Comparison of ENCODE assay signal across 8 mouse cellular contexts in the genomic region with DNA sequence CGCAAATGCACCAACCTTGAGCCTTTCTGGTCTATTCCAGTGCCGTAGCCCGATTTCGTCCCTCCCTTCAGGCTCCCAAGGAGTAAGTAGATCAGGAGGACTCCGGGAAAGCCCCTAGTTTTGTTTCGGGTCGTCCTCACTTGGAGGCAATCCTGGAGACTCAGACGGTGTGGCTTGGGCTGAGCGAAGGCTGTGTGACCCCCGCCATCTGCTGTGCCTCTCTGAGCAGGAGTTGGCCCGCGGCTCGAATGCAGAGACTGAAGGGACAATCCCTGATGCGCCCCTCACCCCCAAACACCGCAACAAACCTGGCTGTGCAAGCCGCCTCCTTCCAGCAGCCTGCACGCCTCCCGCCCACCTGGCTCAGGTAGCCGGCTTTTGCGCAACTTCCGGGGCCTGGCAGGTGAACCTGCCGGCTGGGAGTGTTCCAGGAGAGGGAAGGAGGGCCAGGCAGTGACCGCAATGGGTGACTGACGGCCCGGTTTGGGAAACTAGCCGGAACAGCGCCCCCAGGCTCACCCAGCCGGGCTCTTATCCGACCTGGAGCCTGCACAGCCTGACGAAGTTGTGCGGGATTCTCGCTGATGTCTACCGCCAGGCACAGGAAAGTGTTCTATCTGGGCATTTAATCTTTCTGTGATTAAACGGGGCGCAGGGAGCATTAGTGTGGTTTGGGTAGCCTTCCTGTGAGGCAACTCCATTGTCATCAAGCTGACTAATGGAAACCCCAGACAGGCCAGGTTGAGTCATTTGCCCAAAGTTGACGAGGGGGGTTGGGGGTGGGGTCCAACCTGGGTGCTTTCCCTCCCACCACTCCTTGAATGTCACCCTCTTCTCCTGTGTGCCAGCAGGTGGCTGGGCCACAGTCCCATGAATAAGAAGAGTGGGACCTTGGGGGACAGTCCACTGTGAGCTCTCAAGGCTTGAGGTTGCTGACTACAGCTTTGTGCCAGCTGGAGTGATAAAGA. TPM values are rescaled to one million over a fixed set of nuclear protein-coding genes. Genes with fewer than 3 reads are reported as not detected.
A peak's percentile ranks its signal among the peaks of the same experiment; 100 is the strongest.
DNase-seq lines count a peak whose midpoint lies in the region; ATAC-seq and TF ChIP-seq lines count a peak whose summit lies in the region.

No protein-coding gene starts in this region.

- peak overlapping the region; percentile 54 for H3K4me3 ChIP-seq in bone marrow macrophage, adult 2 months (ENCODE audit: insufficient read depth, low read length)
- H3K4me3 ChIP-seq in heart, postnatal 0 days (ENCODE audit: low read depth, low read length): peak overlapping the region; percentile 35
- no peak overlapping the region for H3K4me3 ChIP-seq in limb, embryonic 11.5 days (ENCODE audit: low read depth, low read length)
- H3K4me3 ChIP-seq in midbrain, embryonic 13.5 days (replicated peaks): peak overlapping the region; percentile 39

- no peaks in the 10 kb centered on the region for H3K9me3 ChIP-seq in heart, postnatal 0 days (replicated peaks; ENCODE audit: control insufficient read depth, low read length)
- H3K9me3 ChIP-seq in limb, embryonic 11.5 days (ENCODE audit: control insufficient read depth, low read length): no peaks in the 10 kb centered on the region
- no peaks in the 10 kb centered on the region for H3K9me3 ChIP-seq in midbrain, embryonic 13.5 days

- no peak for TF ChIP-seq POLR2A in bone marrow macrophage, adult 2 months (IDR thresholded peaks at IDR 0.05; ENCODE audit: borderline replicate concordance, low read depth, low read length)

- no peak for TF ChIP-seq EP300 in heart, postnatal 0 days (IDR thresholded peaks at IDR 0.05; ENCODE audit: low read depth)

- no peak for ATAC-seq in heart, postnatal 0 days (ENCODE audit: insufficient read depth, low read depth)
- ATAC-seq in limb, embryonic 11.5 days (ENCODE audit: insufficient number of reproducible peaks, low FRiP score, low TSS enrichment, low read depth): no peak
- peak; percentile 5; the same call in 1 of the 2 replicates for ATAC-seq in midbrain, embryonic 13.5 days

- peak; percentile 95 for DNase-seq in heart, adult 11 months
- no peak for DNase-seq in heart, postnatal 14 days
- no peak for DNase-seq in heart, postnatal 0 days (ENCODE audit: low spot score)
- no peak for DNase-seq in limb, embryonic 11.5 days (ENCODE audit: low spot score)
- DNase-seq in urinary bladder, postnatal 36 days (ENCODE audit: low spot score in 2 of 2): peak; percentile 72 to 79
- no peak for DNase-seq in frontal cortex, postnatal 14 days (ENCODE audit: low spot score in 2 of 2)

- intact Hi-C loops in heart, postnatal 14 days (cut with DNase I): no loop called here

- peak overlapping the region; percentile 40; the same call in 1 of the 2 replicates for H3K9ac ChIP-seq in heart, postnatal 0 days (replicated peaks; ENCODE audit: low read depth, low read length)
- no peak overlapping the region for H3K9ac ChIP-seq in limb, embryonic 11.5 days (ENCODE audit: low read length)
- H3K9ac ChIP-seq in midbrain, embryonic 13.5 days (replicated peaks): peak overlapping the region; percentile 62

- peak overlapping the region; percentile 61 for H3K4me2 ChIP-seq in heart, postnatal 0 days (ENCODE audit: low read depth, low read length)
- H3K4me2 ChIP-seq in limb, embryonic 11.5 days (ENCODE audit: low read depth, severe bottlenecking): peak overlapping the region; percentile 7; the same call in 1 of the 2 replicates
- peak overlapping the region; percentile 67 for H3K4me2 ChIP-seq in midbrain, embryonic 13.5 days (replicated peaks)

- peaks cover 34% of the 10 kb centered on the region for H3K27me3 ChIP-seq in heart, postnatal 0 days (ENCODE audit: control insufficient read depth, insufficient read depth, low read length)
- peaks cover 5% of the 10 kb centered on the region; the same call in 1 of the 2 replicates for H3K27me3 ChIP-seq in limb, embryonic 11.5 days (ENCODE audit: control insufficient read depth, insufficient read depth, low read length)
- no peaks in the 10 kb centered on the region for H3K27me3 ChIP-seq in midbrain, embryonic 13.5 days

- 12% methylated on average over 36 of the region's 36 CpGs for WGBS in heart, postnatal 0 days
- 13% methylated on average over 36 of the region's 36 CpGs for WGBS in limb, embryonic 11.5 days
- WGBS in midbrain, embryonic 13.5 days: 3% methylated on average over 36 of the region's 36 CpGs

- H3K36me3 ChIP-seq in heart, postnatal 0 days (replicated peaks; ENCODE audit: control insufficient read depth, insufficient read depth, low read length): peaks cover 8% of the 10 kb centered on the region; the same call in 1 of the 2 replicates
- H3K36me3 ChIP-seq in limb, embryonic 11.5 days (ENCODE audit: control insufficient read depth, insufficient read depth, low read length): peaks cover 4% of the 10 kb centered on the region; the same call in 1 of the 2 replicates
- H3K36me3 ChIP-seq in midbrain, embryonic 13.5 days: peaks cover 4% of the 10 kb centered on the region; the same call in 1 of the 2 replicates

- H3K27ac ChIP-seq in bone marrow macrophage, adult 2 months (ENCODE audit: insufficient read depth, low read depth, low read length): peak overlapping the region; percentile 22; the same call in 1 of the 2 replicates
- H3K27ac ChIP-seq in heart, postnatal 0 days (ENCODE audit: low read depth): peak overlapping the region; percentile 28; the same call in 1 of the 2 replicates
- H3K27ac ChIP-seq in limb, embryonic 11.5 days (replicated peaks; ENCODE audit: low read depth, low read length): no peak overlapping the region
- peak overlapping the region; percentile 86 for H3K27ac ChIP-seq in midbrain, embryonic 13.5 days

- H3K4me1 ChIP-seq in bone marrow macrophage, adult 2 months (ENCODE audit: control insufficient read depth, insufficient read depth, low read length): peaks cover 45% of the 10 kb centered on the region
- H3K4me1 ChIP-seq in heart, postnatal 0 days (ENCODE audit: control insufficient read depth, insufficient read depth): peaks cover 34% of the 10 kb centered on the region
- peaks cover 23% of the 10 kb centered on the region for H3K4me1 ChIP-seq in limb, embryonic 11.5 days (ENCODE audit: control insufficient read depth, insufficient read depth, low read length)
- peaks cover 91% of the 10 kb centered on the region for H3K4me1 ChIP-seq in midbrain, embryonic 13.5 days (replicated peaks)

- no peak; the same call in 1 of the 2 replicates for TF ChIP-seq CTCF in bone marrow macrophage, adult 2 months (IDR thresholded peaks at IDR 0.05; ENCODE audit: low read depth, low read length)
- TF ChIP-seq CTCF in heart, postnatal 0 days (IDR thresholded peaks at IDR 0.05; ENCODE audit: low read depth): no peak

RNA-seq across cellular contexts. Expression of a gene that starts 6.1 kb away (rescaled TPM):
- total RNA-seq in heart, postnatal 14 days (2021): 1 to 10 TPM; 5.2 to 5.6 TPM
- polyA plus RNA-seq in bone marrow macrophage, adult 2 months (2012; ENCODE audit: insufficient read depth, insufficient read length, missing spikeins): 19.9 and 20.5 TPM in 2 replicates
- 3.0 and 11.7 TPM in 2 replicates for total RNA-seq in heart, postnatal 0 days (2014; rRNA removed; ENCODE audit: low replicate concordance)
- polyA plus RNA-seq in heart, postnatal 0 days (2015; fragmentation: Nextera tagmentation; extraction: Ambion mirVana): 5.7 and 6.2 TPM in 2 replicates
- 31.7 and 32.9 TPM in 2 replicates for polyA plus RNA-seq in limb, embryonic 11.5 days (2014; fragmentation: Nextera tagmentation; extraction: Ambion mirVana)
- polyA plus RNA-seq in midbrain, embryonic 13.5 days (2015; fragmentation: Nextera tagmentation; extraction: Ambion mirVana): 97.0 and 97.3 TPM in 2 replicates

RNA-seq across cellular contexts. Expression of a gene that starts 22.4 kb away (rescaled TPM):
- 1 to 10 TPM; 1.8 to 2.0 TPM for total RNA-seq in heart, postnatal 14 days (2021)
- polyA plus RNA-seq in bone marrow macrophage, adult 2 months (2012; ENCODE audit: insufficient read depth, insufficient read length, missing spikeins): 0.83 and 1.4 TPM in 2 replicates
- 6.6 TPM in 1 of 2 replicates, not detected in the other for total RNA-seq in heart, postnatal 0 days (2014; rRNA removed; ENCODE audit: low replicate concordance)
- polyA plus RNA-seq in heart, postnatal 0 days (2015; fragmentation: Nextera tagmentation; extraction: Ambion mirVana): 0.44 and 0.68 TPM in 2 replicates
- 0.82 and 0.88 TPM in 2 replicates for polyA plus RNA-seq in limb, embryonic 11.5 days (2014; fragmentation: Nextera tagmentation; extraction: Ambion mirVana)
- polyA plus RNA-seq in midbrain, embryonic 13.5 days (2015; fragmentation: Nextera tagmentation; extraction: Ambion mirVana): 0.55 and 0.99 TPM in 2 replicates

Comparison
In these comparisons a context has a peak if more than half of its experiments do, and no peak if none do; other contexts are left out.
1. DNase-seq: peak in heart, adult 11 months (single experiment) and urinary bladder, postnatal 36 days (2 of 2); none in heart, postnatal 14 days (0 of 2), heart, postnatal 0 days (single experiment), limb, embryonic 11.5 days (single experiment) and frontal cortex, postnatal 14 days (0 of 2).
2. H3K4me2 ChIP-seq: peak in every context shown above with its lines; median percentile 67 in midbrain, embryonic 13.5 days; 61 in heart, postnatal 0 days; 7 in limb, embryonic 11.5 days.